Mouse (Mus musculus): ENCODE results near the gene Rab33b.

- no peak for TF ChIP-seq CTCF (IDR thresholded peaks at IDR 0.05; ENCODE audit: low read depth)
- no peak for TF ChIP-seq EP300 (optimal IDR thresholded peaks at IDR 0.05)
Observed at GRCm38 (mm10) chr3:51490088-51490753, 6.5 kb downstream of the Rab33b start.
